Mouse (Mus musculus) gastrocnemius, adult 2 months (tissue): ENCODE data around the gene Ankrd40. TPM values are rescaled to one million over a fixed set of nuclear protein-coding genes. Genes with fewer than 3 reads are reported as not detected.

Experiments
- DNase-seq: peaks from one replicate; pipeline ENCODE4 v3.0.0; 2022
- H3K27ac ChIP-seq: fragments of 200-600 bp; 2 replicates; pipeline ENCODE4 v1.8.1; 2022; ENCODE audit warnings: mild to moderate bottlenecking
- H3K4me3 ChIP-seq: fragments of 200-600 bp; 2 replicates; pipeline ENCODE4 v1.8.1; 2022; ENCODE audit warnings: mild to moderate bottlenecking, moderate library complexity
- CTCF ChIP-seq: fragments of 200-600 bp; IDR thresholded peaks from 2 replicates; pipeline ENCODE4 v1.8.1; 2022; ENCODE audit warnings: antibody characterized with exemption, mild to moderate bottlenecking, moderate library complexity
- intact Hi-C: fragments of 180-260 bp; cut with DNase I; formaldehyde crosslinking; loops from one replicate; pipeline ENCODE4 v1.15.1; 2025
- total RNA-seq, 2 experiments: library from RNA; stranded (reverse); gene quantifications; 2 replicates each; pipeline ENCODE4 v1.2.3; 2021

Gene Ankrd40
- total RNA-seq, 2 experiments from 2014 or later: 203 to 264 TPM

DNA sequence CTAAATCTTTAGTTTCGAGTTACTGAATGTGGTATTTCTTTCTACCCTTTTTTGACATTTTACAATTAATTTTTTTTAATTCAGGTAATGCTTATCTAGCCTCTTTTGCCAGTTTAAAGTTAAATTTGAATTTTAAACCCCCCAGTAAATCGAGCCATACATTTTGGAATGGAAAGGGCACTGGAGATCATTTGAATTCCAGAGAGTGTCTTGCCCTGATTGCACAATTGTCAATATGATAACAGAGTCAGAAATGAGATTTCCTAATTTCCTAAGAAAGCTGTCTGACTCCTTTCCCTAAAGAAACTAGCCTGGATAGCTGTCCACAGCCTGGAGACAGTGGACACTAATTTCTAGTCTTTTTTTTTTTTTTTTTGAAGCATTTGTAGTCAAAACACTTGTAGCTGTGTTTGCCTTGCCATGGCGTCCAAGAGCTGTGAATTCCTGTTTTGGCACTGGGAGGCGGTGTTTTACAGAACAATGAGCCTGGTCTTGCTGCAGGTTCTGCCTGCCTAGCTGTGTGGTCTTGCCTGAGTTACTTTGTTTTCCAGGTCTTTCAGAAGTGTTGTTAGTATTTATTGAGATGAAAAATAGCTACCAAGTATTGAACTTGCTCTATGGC lies 1.6 kb downstream of the Ankrd40 start:
- intact Hi-C loops: no loop called here
- peak; percentile 59 for TF ChIP-seq CTCF
- DNase-seq: peak; percentile 58
- Histone ChIP-seq H3K4me3 (peak overlapping the region; percentile 92), H3K27ac (peak overlapping the region; percentile 94)

GRCm38 (mm10) chr11:94330211-94330610 lies 2.4 kb downstream of the Ankrd40 start:
- Histone ChIP-seq H3K4me3 (peak overlapping the region; percentile 92), H3K27ac (peak overlapping the region; percentile 94)
- no peak for TF ChIP-seq CTCF
- no peak for DNase-seq
- intact Hi-C loops: loop anchor here (5.0 kb wide), 1 partner anchor 217 kb away; the partner anchor contains the start of gene Rsad1

GRCm38 (mm10) chr11:94332726-94333125 lies 4.9 kb downstream of the Ankrd40 start:
- intact Hi-C loops: loop anchor here (5.0 kb wide), 1 partner anchor 215 kb away; the partner anchor contains the start of gene Rsad1
- DNase-seq: no peak
- TF ChIP-seq CTCF: no peak
- Histone ChIP-seq H3K4me3 (no peak overlapping the region), H3K27ac (no peak overlapping the region)

DNA sequence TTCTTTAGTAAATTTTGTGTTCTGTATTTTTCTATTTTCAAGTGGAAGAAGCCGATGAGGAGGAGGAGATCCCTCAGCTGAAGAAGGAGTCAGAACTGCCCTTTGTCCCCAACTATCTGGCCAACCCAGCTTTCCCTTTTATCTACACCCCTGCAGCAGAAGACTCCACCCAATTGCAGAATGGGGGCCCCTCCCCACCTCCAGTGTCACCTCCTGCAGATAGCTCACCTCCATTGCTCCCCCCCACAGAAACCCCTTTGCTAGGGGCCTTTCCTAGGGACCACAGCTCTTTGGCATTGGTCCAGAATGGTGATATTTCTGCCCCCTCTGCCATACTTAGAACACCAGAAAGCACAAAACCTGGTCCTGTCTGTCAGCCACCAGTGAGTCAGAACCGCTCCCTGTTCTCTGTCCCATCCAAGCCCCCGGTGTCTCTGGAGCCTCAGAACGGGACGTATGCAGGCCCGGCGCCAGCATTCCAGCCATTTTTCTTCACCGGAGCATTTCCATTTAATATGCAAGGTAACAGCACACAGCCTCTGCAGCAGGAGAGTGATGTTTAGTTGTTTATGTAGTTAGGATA lies 6.7 kb downstream of the Ankrd40 start:
- H3K4me3 ChIP-seq: no peak overlapping the region
- no peak for TF ChIP-seq CTCF
- H3K27ac ChIP-seq: peak overlapping the region; percentile 35
- DNase-seq: no peak
- intact Hi-C loops: loop anchor here (5.0 kb wide), 1 partner anchor 213 kb away; the partner anchor contains the start of gene Rsad1

DNA sequence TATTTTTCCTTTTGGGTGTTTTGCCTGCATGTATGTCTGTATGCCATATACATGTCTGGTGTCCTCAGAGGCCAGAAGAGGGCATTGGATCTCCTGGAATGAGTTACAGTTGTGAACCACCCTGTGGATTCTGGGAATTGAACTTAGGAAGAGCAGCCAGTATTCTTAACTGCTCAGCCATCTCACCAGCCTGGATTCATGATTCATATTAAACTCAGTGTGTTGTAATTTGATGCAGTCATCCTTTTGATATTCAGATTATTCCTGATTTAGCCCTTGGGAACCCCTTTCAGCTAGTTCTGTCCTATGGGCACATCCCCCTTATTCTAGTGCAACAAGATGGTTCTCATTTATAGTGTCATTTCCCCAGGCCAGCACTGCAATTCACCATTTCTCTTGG lies 8.8 kb downstream of the Ankrd40 start:
- DNase-seq: no peak
- intact Hi-C loops: no loop called here
- no peak for TF ChIP-seq CTCF
- Histone ChIP-seq H3K27ac (no peak overlapping the region), H3K4me3 (no peak overlapping the region)

GRCm38 (mm10) chr11:94338347-94338746 lies 10.5 kb downstream of the Ankrd40 start:
- no peak for TF ChIP-seq CTCF
- Histone ChIP-seq H3K4me3 (no peak overlapping the region), H3K27ac (no peak overlapping the region)
- DNase-seq: no peak
- intact Hi-C loops: no loop called here

DNA sequence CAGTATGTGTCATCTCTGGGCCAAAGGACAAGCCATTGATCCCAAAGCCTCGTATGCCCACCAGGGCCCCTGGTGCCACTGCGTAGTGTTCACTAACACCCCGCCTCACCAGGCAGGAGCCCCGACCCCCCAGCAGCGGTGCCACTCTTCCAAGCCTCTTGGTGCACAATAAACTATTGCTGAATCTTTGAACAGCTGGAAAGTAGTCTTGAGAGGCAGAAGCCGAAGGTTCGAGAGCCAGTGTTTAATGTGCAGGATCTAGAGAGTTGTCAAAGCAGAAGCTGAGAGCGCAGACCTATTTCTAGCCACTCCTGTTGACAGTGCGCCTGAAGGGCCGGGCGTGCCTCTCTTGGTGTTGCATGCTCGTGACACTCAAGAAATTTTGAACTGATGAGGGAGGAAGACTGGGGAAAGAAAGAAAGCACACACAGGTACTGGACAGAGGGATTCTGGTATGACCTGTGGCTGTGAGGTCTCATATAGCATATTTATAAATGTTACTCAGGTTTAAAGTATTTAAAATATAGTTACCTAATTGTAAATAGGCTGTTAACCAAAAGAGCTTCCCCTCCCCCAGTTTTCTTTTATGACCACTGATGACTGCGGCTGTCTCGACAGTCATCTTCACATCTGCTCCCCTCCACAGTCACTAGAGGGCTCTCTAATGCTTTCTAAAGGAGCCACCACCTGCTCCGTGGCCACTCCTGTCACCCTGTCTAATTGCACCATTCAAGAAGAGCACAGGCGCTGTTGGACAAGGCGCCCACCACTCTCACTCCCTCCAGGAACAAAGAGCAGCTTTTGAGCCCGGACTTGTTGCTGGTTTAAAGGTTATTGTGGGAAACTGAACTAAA lies 12.2 kb downstream of the Ankrd40 start:
- intact Hi-C loops: loop anchor here (2.0 to 5.0 kb wide), 2 partner anchors 65 to 147 kb away; partner anchors contain the start of gene Spata20
- peak; percentile 44 for DNase-seq

GRCm38 (mm10) chr11:94340948-94341933 lies 13.4 kb downstream of the Ankrd40 start:
- no peak overlapping the region for H3K27ac ChIP-seq
- no peak for TF ChIP-seq CTCF
- no peak for DNase-seq
- intact Hi-C loops: loop anchor here (2.0 to 5.0 kb wide), 2 partner anchors 64 to 146 kb away; partner anchors contain the start of gene Spata20
- H3K4me3 ChIP-seq: no peak overlapping the region

More for the DNA sequence above, 12.2 kb downstream of the Ankrd40 start:
- H3K27ac ChIP-seq: no peak overlapping the region
- H3K4me3 ChIP-seq: no peak overlapping the region
- peak; percentile 75 for TF ChIP-seq CTCF

- H3K4me3 ChIP-seq: no peak overlapping the region
- no peak for TF ChIP-seq CTCF
- DNase-seq: no peak
- no peak overlapping the region for H3K27ac ChIP-seq
- intact Hi-C loops: loop anchor here (5.0 kb wide), 1 partner anchor 145 kb away; the partner anchor contains the start of gene Spata20
These were observed 14.5 kb downstream of the Ankrd40 start for GRCm38 (mm10) chr11:94342114-94342905.

GRCm38 (mm10) chr11:94343955-94344358 lies 16.2 kb downstream of the Ankrd40 start:
- no peak overlapping the region for H3K27ac ChIP-seq
- no peak for TF ChIP-seq CTCF
- intact Hi-C loops: loop anchor here (5.0 kb wide), 1 partner anchor 143 kb away; the partner anchor contains the start of gene Spata20

DNA sequence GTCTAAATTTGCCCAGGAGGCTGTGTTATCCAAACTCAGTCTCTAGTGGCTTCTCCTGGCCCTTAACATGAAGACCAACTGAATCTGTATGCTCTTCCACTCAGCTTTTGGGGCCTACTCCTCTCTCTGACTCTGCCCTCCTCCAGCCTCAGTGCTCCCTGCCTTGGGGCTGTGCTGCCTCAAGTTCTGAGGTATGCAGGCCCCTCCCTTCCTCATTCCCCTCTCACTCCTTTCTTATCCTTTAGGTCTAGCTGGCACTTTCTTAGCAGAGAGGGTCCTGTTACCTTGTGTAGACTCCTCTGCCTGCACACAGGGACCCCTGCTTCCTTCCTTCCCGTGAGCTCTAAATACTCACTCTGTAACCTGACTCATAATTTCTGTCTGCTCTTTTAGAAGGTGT lies 16.7 kb downstream of the Ankrd40 start:
- no peak for DNase-seq
- Histone ChIP-seq H3K27ac (no peak overlapping the region), H3K4me3 (no peak overlapping the region)
- no peak for TF ChIP-seq CTCF
- intact Hi-C loops: loop anchor here (5.0 kb wide), 1 partner anchor 143 kb away; the partner anchor contains the start of gene Spata20

More at GRCm38 (mm10) chr11:94343955-94344358, 16.2 kb downstream of the Ankrd40 start:
- H3K4me3 ChIP-seq: no peak overlapping the region
- DNase-seq: no peak
